Mouse (Mus musculus): ENCODE data around the gene Slfn14.
"Not testable (repeated sequence)": the region's sequence is repeated elsewhere in the genome, so short reads cannot be mapped to it uniquely, and the experiment has no call there.

Gene Slfn14

DNA sequence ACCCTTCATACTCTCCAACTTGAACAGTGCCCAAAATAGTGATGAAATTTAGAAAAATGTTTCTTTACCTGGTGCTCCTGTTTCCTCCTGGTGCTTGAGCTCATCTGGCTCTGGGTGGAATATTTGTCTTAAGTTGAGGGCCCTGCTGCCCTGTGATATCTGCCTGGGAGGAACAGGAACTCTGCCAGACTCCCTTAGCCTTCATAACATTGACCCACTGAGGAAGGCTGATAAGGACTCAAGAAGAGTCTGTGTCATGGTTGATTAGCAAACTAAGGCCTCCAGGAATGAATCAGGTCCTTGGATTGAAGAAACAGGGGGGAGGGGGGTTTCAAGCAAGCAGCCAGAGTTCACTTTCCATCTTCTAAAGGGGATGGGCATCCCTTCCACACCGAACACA, at the start of gene Slfn14:
Gene Slfn14 (minus strand): TSS at position 161 of the 400 bp plus-strand sequence.
- no peak for DNase-seq

DNA sequence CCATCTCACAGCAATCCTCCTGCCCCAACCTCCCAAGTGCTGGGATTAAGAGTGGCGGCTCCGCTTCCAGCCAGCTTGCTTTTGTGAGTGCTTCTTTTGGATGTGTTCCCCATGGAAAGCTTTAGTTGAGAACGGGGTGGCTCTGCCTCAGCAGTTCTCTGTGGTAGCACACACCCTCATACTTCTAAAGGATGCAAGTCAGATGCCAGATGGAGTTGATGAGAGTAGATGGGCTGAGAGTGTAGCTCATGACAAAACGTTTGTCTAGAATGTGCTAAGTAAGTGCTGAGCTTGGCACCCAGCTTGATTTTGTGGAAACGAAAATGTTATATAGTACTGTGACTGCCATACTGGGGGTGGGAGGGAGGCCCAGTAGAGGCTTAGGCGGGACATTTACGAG, 49.3 kb upstream of the Slfn14 start:
- DNase-seq: no peak

DNA sequence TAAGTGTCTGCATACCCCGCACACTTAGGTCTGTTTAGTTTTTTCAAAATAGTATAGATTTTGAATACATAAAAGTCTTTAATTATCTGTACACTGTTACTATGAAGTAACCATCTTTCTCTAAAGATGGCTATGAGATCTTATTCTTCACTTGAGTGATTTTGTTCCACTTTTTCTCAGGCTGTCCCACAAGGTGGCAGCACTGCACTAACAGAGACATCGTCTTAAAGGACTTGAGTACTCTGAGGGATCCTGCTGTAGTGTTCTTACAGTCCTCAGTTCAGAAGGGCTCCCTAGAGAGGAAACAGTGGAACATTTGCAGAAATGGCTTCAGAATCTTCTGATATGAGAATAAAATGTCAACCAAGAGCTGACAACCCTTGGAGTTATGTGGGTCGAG, 40.9 kb upstream of the Slfn14 start:
- DNase-seq: peak; percentile 52 to 66

DNA sequence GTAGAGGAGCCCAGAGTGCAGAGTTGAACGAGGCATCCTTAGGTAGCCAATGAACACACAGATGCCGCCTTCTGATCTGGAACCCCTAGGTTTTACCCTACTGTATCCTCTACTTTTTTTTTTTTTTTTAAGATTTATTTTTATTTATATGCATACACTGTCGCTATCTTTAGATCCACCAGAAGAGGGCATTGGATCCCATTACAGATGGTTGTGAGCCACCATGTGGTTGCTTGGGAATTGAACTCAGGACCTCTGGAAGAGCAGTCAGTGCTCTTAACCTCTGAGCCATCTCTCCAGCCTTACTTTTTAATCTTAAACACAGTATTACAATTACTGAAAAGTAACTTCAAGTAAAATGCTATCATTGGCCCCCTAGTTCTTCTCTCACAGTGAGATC, 40.2 kb upstream of the Slfn14 start:
- DNase-seq: not testable (repeated sequence)

DNA sequence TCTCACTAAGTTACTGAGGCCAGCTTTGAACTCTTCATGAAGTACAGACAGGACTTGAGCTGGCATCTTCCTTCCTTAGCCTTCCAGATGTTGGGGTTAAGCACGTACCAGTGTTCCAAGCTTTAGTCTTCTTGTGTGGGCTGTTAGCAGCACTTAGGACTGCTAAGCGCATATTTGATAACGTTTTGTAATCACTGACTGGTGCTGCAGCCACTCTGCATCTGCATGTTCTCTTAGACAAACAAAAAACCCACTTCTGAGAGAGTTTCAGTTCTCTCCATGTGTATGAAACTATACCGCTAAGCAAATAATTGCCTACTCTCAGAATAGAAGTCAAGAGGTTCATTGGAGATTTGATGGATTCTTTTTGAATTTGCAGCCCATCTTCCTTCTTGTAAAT, 32.5 kb upstream of the Slfn14 start:
- no peak for DNase-seq

DNA sequence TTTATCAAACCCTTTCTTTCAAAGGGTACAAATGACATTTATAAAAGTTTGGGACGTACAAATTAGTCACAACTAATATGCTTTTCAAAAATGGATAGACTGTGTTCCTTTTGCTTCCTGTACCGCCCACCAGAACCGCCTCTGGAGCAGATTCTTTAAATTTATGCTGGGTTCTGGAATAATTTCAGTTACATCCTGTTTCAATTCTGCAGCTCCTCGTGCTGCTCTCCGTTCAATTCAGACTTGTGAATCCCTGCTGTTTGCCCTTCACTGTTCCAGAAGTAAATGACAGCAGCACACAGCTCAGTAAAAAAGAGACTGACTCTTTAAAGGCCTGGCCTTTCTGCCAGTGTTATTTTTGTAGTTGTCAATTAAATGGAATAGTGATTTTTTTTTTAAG, 25.9 kb upstream of the Slfn14 start:
- no peak for DNase-seq

DNA sequence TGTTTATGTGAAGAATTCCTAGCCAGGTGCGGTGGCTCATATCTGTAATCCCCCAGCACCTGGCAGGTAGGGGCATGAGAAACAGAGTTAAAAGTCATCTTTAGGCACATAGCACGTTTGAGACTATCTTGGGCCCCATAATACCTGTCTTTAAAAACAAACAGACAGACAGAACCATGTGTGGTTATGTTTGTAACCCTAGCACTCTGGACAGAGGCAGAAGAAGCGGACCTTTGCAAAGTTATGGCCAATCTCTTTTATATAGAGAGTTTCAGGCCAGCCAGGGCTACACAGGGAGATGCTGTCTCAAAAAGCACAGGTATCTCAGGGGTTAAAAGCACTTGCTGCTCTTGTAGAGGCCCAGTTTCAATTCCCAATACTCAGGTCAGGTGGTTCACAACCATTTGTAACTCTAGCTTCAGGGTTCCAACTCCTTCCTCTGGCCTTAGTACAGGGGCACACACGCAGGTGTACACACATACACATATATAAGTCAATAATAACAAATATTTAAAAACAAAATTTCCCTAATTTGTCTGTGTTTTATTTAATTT, 20.3 kb upstream of the Slfn14 start:
- DNase-seq: no peak

DNA sequence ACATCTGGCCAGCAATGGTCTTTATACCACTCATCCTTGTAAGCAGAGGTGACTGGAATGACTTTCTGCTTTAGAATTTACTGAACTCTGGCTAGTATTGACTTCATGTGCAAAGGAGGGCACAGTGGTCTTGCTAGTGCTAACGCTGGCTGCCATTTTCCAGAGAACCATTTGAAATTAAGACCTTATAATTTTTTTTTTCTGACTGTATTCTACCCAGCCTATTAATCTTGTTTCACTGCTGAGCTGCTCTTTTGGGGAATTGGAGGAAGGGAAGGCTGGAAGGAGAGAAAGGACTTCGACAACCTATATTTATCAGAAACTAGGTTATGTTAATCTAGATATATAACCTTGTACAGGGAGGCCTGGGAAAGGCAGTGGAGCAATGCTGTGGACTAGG, 18.0 kb upstream of the Slfn14 start:
- no peak for DNase-seq

DNA sequence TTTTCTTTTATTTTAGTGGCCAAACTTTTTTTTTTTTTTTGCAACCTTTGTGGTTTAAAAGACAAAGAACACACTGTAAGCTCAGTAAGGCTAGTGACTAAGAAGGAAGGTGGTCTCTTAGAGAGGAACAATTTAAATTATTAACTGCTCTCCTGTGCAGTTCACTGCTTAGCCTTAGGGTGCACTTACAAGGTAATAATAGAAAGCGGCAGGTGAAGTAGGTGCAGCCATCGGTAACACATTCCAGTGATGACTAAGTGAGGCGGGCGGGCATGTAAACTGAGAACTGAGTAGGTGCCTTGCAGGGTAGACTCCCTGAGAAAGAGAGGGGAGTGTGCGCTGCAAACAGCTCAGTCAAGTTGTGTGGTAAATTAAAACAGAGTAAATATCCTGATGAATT, 17.2 kb upstream of the Slfn14 start:
- no peak for DNase-seq

DNA sequence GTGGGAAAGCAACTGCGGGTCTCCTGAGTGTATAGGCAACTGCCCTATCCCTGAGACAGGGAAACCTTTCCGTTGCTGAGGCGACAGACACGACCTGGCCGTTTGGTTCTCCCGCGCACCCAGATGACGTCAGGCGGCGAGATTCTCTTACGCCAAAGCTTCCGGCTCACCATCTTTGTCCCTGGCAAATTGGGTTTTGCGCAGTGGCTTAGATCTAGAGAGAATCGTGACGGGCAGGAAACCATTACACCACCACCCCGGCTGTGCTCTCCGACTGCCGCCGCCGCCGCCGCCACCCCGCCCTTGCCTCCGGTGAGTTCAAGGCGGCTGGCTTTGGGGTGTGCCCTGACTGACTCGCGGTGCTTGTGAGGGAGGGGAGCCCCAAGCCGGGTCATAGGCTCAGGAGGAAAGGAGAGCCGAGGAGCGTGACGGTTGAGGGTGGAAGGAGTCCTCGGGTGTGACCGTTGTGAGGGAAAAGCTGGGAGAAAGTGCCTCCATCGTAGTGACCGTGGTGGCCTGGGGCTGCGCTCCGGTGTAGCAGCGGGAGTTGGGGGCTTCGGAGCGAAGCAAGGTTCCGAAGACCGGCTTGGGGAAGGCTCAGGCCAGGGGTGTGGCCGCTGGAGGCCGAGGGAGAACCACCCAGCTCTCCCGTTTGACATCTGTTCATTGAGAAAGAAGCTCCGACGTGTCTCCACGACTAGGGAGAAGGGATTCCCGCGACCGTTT, 16.2 kb upstream of the Slfn14 start, which contains the start of gene Pex12:
Gene Pex12 (minus strand): TSS at position 61 of the 726 bp plus-strand sequence.
- peak; percentile 95 to 98 for DNase-seq

DNA sequence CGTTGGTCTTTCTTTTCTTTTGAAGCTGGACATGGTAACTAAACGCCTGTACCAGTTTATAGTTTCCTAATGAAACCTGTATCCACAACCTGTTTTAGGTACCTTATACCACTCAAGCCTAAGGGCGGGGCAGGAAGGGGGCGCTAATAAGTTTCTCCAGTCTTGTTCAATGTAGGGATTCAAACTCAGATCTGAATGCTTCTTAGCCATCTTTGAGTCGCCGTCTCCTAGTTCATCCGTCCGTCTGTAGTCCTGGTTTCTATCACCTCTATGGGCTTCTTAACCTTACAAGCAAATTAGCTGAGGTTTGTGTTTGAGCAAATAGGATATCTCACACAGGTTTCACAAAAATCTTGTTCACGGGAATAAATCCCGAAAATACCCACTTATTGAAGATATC, 15.6 kb upstream of the Slfn14 start:
- peak in 1 of 2 experiments; percentile 28 for DNase-seq

DNA sequence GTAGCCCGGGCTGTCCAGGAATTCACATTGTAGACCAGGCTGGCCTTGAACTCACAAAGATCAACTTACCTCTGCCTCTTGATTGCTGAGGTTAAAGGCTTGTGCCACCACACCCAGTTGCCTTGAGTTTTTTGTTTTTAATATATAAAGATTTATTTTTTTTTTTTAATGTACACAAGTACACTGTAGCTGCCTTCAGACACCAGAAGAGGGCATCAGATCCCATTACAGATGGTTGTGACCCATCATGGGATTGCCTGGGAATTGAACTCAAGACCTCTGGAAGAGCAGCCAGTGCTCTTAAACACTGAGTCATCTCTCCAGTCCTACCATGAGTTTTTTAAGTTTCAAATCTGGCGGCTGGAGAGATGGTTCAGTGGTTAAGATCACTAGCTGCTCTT, 14.9 kb upstream of the Slfn14 start:
- no peak for DNase-seq

DNA sequence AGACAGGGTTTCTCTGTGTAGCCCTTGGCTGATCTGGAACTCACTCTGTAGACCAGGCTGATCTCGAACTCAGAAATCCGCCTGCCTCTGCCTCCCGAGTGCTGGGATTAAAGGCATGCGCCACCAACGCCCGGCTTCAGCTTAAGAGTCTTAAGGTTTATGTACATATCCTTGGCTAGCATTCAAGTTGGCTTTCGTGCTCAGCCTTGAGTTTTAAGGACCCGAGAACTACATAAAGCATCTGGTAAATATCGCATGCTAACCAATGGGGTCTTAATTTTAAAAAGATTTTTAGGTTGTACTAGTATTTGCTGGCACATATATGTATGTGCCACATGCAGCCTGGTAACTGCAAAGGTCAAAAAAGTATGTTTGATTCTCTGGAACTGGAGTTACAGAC, 13.2 kb upstream of the Slfn14 start:
- no peak for DNase-seq

DNA sequence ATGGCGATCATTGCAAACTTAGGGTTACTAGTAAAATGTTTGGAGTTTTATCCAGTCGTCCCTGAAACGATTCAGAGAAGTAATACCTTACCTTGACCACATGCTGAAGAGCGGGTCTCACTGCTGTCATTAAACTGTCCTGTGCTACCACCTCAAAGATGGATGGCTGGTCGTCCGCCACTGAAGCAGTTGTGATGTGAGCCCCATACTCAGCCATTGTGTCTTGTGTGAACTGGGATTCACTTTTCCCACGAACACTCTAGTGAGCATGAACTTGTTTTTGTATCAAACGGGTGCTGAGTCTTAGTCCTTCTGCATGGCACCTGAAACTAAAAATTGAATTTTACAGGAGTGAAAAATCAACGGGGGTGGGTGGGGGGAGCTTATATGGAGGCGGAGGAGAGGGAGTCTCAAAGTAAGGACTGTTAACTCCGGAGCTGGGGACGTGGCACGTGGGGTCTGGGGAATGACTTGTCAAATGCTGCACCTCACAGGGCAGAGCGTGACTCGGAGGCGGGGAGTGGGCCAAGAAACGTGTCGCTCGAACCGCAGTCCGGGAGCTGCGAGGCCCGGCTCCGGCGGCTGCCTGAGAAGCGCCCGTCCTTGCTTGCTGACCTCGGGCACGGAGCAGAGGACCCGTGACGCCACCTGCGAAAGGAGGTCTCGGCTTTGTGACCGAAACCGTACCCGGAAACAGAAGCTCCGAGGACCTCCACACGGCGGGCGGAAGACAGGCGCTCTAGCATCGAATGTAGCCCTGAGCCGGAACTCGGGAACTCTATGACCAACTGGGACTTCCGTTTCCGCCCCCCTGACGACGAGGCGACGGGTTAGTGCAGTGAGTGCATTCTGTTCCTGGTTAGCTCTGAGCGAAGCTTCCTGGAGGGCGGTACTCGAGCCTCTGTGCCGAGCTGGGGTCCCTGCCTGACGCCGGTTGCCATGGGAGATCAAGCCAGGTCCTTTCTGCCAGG, 12.0 kb upstream of the Slfn14 start, which contains the start of gene Ap2b1:
Gene Ap2b1 (plus strand): TSS at position 800 of the 971 bp plus-strand sequence.
- DNase-seq: peak; percentile 92 to 93

DNA sequence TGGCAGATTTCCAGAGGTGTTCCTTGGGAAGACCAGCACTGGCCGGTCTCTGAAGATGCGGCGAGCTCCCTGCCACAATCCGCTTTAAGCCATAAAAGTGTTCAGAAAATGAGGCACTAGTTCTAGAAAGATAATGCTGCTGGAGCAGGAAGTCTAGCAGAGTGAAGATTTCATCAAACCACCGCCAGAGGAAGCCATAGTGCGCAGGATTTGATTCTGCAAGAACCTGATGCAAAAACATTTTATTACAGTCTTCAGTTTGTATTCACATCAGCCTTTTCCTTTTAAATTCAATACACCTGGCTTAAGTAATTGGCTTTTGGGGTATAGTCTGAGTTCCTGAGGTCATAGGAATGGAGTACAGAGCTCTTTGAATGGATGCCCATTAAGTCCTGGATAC, 11.3 kb upstream of the Slfn14 start:
- no peak for DNase-seq

DNA sequence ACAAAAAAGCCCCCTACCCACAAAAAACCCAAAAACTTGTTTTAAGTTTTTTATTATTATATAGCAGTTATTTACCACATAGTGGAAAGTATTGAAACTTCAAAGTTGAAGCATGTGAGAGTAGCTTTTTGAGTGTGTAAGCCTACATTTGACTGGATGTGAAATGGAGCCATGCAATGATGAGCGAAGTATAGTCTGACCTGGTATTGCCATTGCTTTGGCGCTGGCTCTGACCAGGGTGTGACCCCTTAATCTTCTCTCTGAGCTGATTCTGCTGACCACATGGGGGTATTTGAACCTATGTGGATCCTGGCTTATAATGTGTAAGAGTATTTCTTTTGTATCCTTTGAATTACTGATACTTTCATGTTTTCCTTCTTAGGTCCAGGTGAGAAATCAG, 7.6 kb upstream of the Slfn14 start:
- no peak for DNase-seq

DNA sequence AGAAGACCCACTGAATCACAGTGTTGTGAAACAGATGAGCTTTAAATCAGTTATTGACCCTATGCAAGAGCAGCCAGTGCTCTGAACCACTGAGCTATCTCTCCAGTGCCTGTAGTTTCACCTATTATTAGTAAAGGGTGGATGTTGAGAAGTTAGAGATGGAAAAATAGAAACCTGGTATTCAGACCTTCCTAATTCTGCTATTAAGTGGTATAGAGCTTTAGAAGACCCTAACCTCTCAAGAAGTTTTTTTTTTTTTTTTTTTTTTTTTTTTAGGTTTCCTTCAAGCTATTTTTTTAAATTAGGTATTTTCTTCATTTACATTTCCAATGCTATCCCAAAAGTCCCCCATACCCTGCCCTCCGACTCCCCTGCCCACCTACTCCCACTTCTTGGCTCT, 6.7 kb upstream of the Slfn14 start:
- no peak for DNase-seq

DNA sequence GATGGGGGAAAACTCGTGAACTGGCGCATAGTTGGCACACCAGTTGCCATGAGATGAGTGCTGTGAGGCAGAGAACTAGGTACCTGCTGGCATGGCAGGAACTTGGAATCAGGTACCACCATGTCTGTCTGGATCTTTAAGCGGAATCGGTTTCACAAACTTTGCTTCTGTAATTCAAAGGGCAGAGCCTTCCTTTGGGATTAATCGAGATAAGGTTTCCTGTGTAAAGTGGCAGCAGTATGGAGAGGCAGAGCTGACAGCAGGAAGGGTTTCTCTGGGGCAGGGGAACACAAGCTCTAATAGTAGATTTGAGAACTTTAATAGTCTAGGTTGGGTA, 5.7 kb upstream of the Slfn14 start:
- no peak for DNase-seq

DNA sequence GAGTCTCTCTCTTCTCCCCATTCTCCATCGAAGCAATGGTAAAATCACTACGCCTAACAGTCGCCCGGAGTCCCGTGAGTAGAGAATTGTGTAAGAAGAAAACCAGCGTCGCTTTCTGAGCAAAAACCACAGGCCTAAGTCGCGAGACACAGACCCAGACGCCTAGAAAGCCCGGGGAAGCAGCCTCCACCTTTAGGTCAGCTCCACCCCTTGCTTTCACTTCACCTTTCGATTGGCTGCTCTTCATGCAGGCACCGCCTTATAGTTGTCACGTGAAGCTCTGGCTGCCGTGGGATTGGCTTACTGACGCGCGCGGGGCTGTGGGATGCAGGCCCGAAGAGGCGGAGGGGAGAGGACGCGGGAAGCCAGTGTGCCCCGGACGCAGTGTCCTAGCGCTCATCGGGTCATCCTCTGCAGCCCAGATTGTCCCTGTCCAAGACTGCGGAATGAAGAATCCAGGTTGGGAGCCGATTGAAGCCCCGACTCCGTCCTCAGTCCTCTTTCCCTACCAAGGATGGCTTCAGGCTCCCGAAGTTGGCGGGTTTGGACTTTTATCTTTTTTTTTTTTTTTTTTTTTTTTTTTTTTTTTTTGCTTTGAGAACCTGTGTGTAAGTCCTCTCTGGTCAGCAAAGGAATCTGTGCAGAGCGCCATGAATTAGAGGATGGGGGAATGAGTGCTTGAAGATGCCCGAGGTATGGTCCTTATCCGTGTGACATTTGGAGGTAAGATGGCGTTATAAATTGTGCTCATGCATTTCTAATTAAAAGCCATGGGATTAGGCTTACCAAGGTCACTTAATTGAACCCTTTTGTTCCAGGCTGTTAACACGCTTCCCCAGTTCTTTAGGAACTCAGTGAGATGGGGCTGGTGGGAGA, 5.1 kb upstream of the Slfn14 start:
- peak; percentile 93 to 94 for DNase-seq

DNA sequence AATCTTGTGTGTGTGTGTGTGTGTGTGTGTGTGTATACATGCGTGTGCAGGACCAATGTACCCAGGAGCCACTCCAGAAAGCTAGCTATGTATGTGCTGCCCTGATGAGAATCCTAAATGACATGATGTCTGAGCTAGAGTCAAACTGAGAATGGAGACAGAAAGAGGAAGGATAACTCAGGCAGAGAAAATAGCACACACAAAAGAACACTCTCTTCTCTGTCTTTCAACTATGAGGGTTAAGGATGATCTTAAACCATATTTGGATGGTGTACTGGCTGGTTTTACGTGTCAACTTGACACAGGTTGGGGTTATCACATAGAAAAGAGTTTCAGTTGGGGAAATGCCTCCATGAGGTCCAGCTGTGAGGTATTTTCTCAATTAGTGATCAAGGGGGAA, 3.1 kb upstream of the Slfn14 start:
- no peak for DNase-seq

DNA sequence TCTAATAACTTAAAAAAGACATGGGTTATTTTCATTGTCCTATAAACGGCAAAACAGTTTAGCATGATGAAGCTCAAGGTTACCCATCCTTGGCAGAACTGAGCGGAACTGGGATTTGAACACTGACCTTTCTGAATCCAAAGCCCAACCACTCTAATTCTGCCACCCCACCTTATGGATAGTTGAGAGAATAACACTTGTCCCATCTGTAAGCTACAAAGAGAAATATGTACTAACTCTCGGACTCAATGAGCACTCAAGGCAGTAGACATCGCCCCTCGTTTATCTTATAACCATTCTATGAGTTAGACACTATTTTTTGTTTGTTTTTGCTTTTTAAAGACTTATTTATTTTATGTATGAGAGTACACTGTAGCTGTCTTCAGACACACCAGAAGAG, 2.5 kb upstream of the Slfn14 start:
- no peak for DNase-seq

DNA sequence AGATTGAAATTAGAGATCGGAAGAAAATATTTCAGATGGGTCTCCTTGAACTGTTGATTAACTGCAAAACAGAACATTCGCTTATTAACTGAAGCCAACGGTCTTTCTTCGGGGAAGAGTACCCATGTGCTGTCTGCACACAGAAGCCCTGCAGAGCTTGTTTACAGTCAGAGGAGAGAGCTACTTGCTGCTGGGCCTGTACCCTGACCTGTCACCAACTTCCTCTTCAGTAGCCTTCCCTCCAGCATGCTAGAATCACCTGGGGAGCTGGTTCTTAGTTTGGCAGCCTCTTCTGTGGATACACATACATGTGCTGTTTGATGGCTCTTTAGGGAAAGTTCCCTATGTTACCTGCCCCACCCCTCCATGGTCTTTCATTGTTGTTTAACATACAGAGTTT, 899 bp downstream of the Slfn14 start:
- DNase-seq: no peak

DNA sequence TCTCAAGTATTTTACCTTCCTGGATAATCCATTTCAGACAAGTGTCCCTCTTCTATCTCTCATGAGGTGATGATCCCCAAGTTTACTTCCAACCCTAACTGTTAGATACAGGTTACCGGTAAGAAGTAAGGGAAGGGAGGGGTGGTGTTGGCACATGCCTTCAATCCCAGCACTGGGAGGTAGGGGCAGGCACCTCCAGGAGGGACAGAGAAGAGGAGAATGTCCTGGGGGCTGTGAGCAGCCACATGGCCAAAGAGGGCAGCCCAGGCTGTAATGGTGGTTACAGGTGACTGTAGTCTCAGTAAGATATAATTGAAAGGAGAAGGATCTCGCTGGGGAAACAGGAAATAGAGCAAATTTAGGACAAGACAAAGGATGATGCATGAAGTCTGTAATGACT, 4.4 kb downstream of the Slfn14 start:
- no peak for DNase-seq
